Mouse (Mus musculus): ENCODE measurements at regions not wholly inside any gene's neighbourhood (a gene's known extent, or its start where the extent isn't known, plus 50 kb on each side); places are given as distances from the start of the nearest gene placed in this dataset.

GRCm38 (mm10) chr12:13100505-13101354 is 148.3 kb downstream of the Ddx1 start:
- peaks cover 9% of the 10 kb centered on the region; the same call in 1 of the 2 replicates for H3K9me3 ChIP-seq (ENCODE audit: control insufficient read depth, low read length)
- H3K27ac ChIP-seq (replicated peaks in 1 of 2; ENCODE audit: control insufficient read depth in 1 of 2, insufficient read depth in 1 of 2, low read depth in 2 of 2, low read length in 2 of 2): no peak overlapping the region
- no peak overlapping the region for H3K4me2 ChIP-seq (ENCODE audit: low read length)
- H3K27me3 ChIP-seq (ENCODE audit: control insufficient read depth, insufficient read depth, low read length): no peaks in the 10 kb centered on the region
- H3K4me1 ChIP-seq (ENCODE audit: control insufficient read depth in 2 of 2, insufficient read depth in 2 of 2, low read length in 2 of 2): peaks cover 7 to 10% of the 10 kb centered on the region in 2 experiments
- H3K9ac ChIP-seq (ENCODE audit: low read length): no peak overlapping the region
- no peak for ATAC-seq (ENCODE audit: insufficient number of reproducible peaks, insufficient read depth, low FRiP score, low read depth)
- no peak overlapping the region for H3K4me3 ChIP-seq (ENCODE audit: control insufficient read depth in 1 of 2, insufficient read depth in 1 of 2, low read depth in 1 of 2, low read length in 2 of 2)
- 52% methylated on average over 12 of the region's 12 CpGs for WGBS
- no peaks in the 10 kb centered on the region for H3K36me3 ChIP-seq (ENCODE audit: control insufficient read depth, insufficient read depth, low read length)

GRCm38 (mm10) chr12:13094111-13094851 is 152.6 kb upstream of the Mycn start:
- Histone ChIP-seq H3K27me3 (ENCODE audit: control insufficient read depth, insufficient read depth, low read length) (no peaks in the 10 kb centered on the region), H3K9me3 (ENCODE audit: control insufficient read depth, low read length) (0 out of 2 replicates have a peak, but pooled peaks cover 4% of the 10 kb centered on the region), H3K36me3 (ENCODE audit: control insufficient read depth, insufficient read depth, low read length) (no peaks in the 10 kb centered on the region), H3K4me3 (ENCODE audit: control insufficient read depth in 1 of 2, insufficient read depth in 1 of 2, low read depth in 1 of 2, low read length in 2 of 2) (no peak overlapping the region), H3K4me1 (ENCODE audit: control insufficient read depth in 2 of 2, insufficient read depth in 2 of 2, low read length in 2 of 2) (0 out of 4 replicates have a peak, but pooled peaks cover 0 to 3% of the 10 kb centered on the region in 2 experiments), H3K4me2 (ENCODE audit: low read length) (no peak overlapping the region), H3K27ac (replicated peaks in 1 of 2; ENCODE audit: control insufficient read depth in 1 of 2, insufficient read depth in 1 of 2, low read depth in 2 of 2, low read length in 2 of 2) (no peak overlapping the region), H3K9ac (ENCODE audit: low read length) (no peak overlapping the region)
- WGBS: 44% methylated on average over 9 of the region's 9 CpGs
- no peak for ATAC-seq (ENCODE audit: insufficient number of reproducible peaks, insufficient read depth, low FRiP score, low read depth)

GRCm38 (mm10) chr12:13085951-13086350 is 144.2 kb upstream of the Mycn start:
- Histone ChIP-seq H3K4me1 (ENCODE audit: control insufficient read depth in 2 of 2, insufficient read depth in 2 of 2, low read length in 2 of 2) (peaks cover 0 to 5% of the 10 kb centered on the region in 2 experiments; a peak in 1 of 4 replicates), H3K9ac (ENCODE audit: low read length) (no peak overlapping the region), H3K4me2 (ENCODE audit: low read length) (no peak overlapping the region), H3K9me3 (ENCODE audit: control insufficient read depth, low read length) (no peaks in the 10 kb centered on the region), H3K27ac (replicated peaks in 1 of 2; ENCODE audit: control insufficient read depth in 1 of 2, insufficient read depth in 1 of 2, low read depth in 2 of 2, low read length in 2 of 2) (no peak overlapping the region), H3K27me3 (ENCODE audit: control insufficient read depth, insufficient read depth, low read length) (no peaks in the 10 kb centered on the region), H3K4me3 (ENCODE audit: control insufficient read depth in 1 of 2, insufficient read depth in 1 of 2, low read depth in 1 of 2, low read length in 2 of 2) (no peak overlapping the region), H3K36me3 (ENCODE audit: control insufficient read depth, insufficient read depth, low read length) (no peaks in the 10 kb centered on the region)
- WGBS: 84% methylated on average over 9 of the region's 9 CpGs
- ATAC-seq (ENCODE audit: insufficient number of reproducible peaks, insufficient read depth, low FRiP score, low read depth): no peak

GRCm38 (mm10) chr12:13085484-13085883 is 143.8 kb upstream of the Mycn start:
- H3K4me1 ChIP-seq (ENCODE audit: control insufficient read depth in 2 of 2, insufficient read depth in 2 of 2, low read length in 2 of 2): peaks cover 0 to 5% of the 10 kb centered on the region in 2 experiments; a peak in 1 of 4 replicates
- no peak overlapping the region for H3K9ac ChIP-seq (ENCODE audit: low read length)
- H3K4me3 ChIP-seq (ENCODE audit: control insufficient read depth in 1 of 2, insufficient read depth in 1 of 2, low read depth in 1 of 2, low read length in 2 of 2): no peak overlapping the region
- no peak overlapping the region for H3K4me2 ChIP-seq (ENCODE audit: low read length)
- 94% methylated on average over 6 of the region's 6 CpGs for WGBS
- no peaks in the 10 kb centered on the region; the same call in 1 of the 2 replicates for H3K27me3 ChIP-seq (ENCODE audit: control insufficient read depth, insufficient read depth, low read length)
- no peak overlapping the region for H3K27ac ChIP-seq (replicated peaks in 1 of 2; ENCODE audit: control insufficient read depth in 1 of 2, insufficient read depth in 1 of 2, low read depth in 2 of 2, low read length in 2 of 2)
- no peaks in the 10 kb centered on the region for H3K36me3 ChIP-seq (ENCODE audit: control insufficient read depth, insufficient read depth, low read length)
- no peak for ATAC-seq (ENCODE audit: insufficient number of reproducible peaks, insufficient read depth, low FRiP score, low read depth)
- H3K9me3 ChIP-seq (ENCODE audit: control insufficient read depth, low read length): no peaks in the 10 kb centered on the region

GRCm38 (mm10) chr12:13083337-13084054 is 141.8 kb upstream of the Mycn start:
- H3K4me2 ChIP-seq (ENCODE audit: low read length): no peak overlapping the region
- H3K4me3 ChIP-seq (ENCODE audit: control insufficient read depth in 1 of 2, insufficient read depth in 1 of 2, low read depth in 1 of 2, low read length in 2 of 2): no peak overlapping the region
- H3K4me1 ChIP-seq (ENCODE audit: control insufficient read depth in 2 of 2, insufficient read depth in 2 of 2, low read length in 2 of 2): peaks cover 0 to 5% of the 10 kb centered on the region in 2 experiments; a peak in 1 of 4 replicates
- H3K36me3 ChIP-seq (ENCODE audit: control insufficient read depth, insufficient read depth, low read length): no peaks in the 10 kb centered on the region
- no peak overlapping the region for H3K9ac ChIP-seq (ENCODE audit: low read length)
- no peaks in the 10 kb centered on the region for H3K9me3 ChIP-seq (ENCODE audit: control insufficient read depth, low read length)
- peak; percentile 89 for ATAC-seq (ENCODE audit: insufficient number of reproducible peaks, insufficient read depth, low FRiP score, low read depth)
- H3K27ac ChIP-seq (replicated peaks in 1 of 2; ENCODE audit: control insufficient read depth in 1 of 2, insufficient read depth in 1 of 2, low read depth in 2 of 2, low read length in 2 of 2): peak overlapping the region in 1 of 2 experiments; percentile 52; a peak in 1 of 4 replicates
- H3K27me3 ChIP-seq (ENCODE audit: control insufficient read depth, insufficient read depth, low read length): peaks cover 10% of the 10 kb centered on the region
- 23% methylated on average over 8 of the region's 8 CpGs for WGBS

GRCm38 (mm10) chr12:13080791-13081190 is 139.1 kb upstream of the Mycn start:
- Histone ChIP-seq H3K4me3 (ENCODE audit: control insufficient read depth in 1 of 2, insufficient read depth in 1 of 2, low read depth in 1 of 2, low read length in 2 of 2) (no peak overlapping the region), H3K4me1 (ENCODE audit: control insufficient read depth in 2 of 2, insufficient read depth in 2 of 2, low read length in 2 of 2) (peaks cover 6 to 16% of the 10 kb centered on the region in 2 experiments), H3K27ac (replicated peaks in 1 of 2; ENCODE audit: control insufficient read depth in 1 of 2, insufficient read depth in 1 of 2, low read depth in 2 of 2, low read length in 2 of 2) (no peak overlapping the region), H3K36me3 (ENCODE audit: control insufficient read depth, insufficient read depth, low read length) (no peaks in the 10 kb centered on the region), H3K27me3 (ENCODE audit: control insufficient read depth, insufficient read depth, low read length) (peaks cover 10% of the 10 kb centered on the region), H3K9me3 (ENCODE audit: control insufficient read depth, low read length) (no peaks in the 10 kb centered on the region), H3K4me2 (ENCODE audit: low read length) (no peak overlapping the region), H3K9ac (ENCODE audit: low read length) (no peak overlapping the region)
- 59% methylated on average over 5 of the region's 5 CpGs for WGBS
- no peak for ATAC-seq (ENCODE audit: insufficient number of reproducible peaks, insufficient read depth, low FRiP score, low read depth)

- H3K4me2 ChIP-seq (ENCODE audit: low read length): no peak overlapping the region
- ATAC-seq (ENCODE audit: insufficient number of reproducible peaks, insufficient read depth, low FRiP score, low read depth): no peak
- no peak overlapping the region for H3K9ac ChIP-seq (ENCODE audit: low read length)
- no peaks in the 10 kb centered on the region for H3K36me3 ChIP-seq (ENCODE audit: control insufficient read depth, insufficient read depth, low read length)
- peaks cover 10% of the 10 kb centered on the region for H3K27me3 ChIP-seq (ENCODE audit: control insufficient read depth, insufficient read depth, low read length)
- no peaks in the 10 kb centered on the region for H3K9me3 ChIP-seq (ENCODE audit: control insufficient read depth, low read length)
- H3K27ac ChIP-seq (replicated peaks in 1 of 2; ENCODE audit: control insufficient read depth in 1 of 2, insufficient read depth in 1 of 2, low read depth in 2 of 2, low read length in 2 of 2): no peak overlapping the region
- H3K4me3 ChIP-seq (ENCODE audit: control insufficient read depth in 1 of 2, insufficient read depth in 1 of 2, low read depth in 1 of 2, low read length in 2 of 2): no peak overlapping the region
- WGBS: 83% methylated on average over 3 of the region's 3 CpGs
- peaks cover 6 to 16% of the 10 kb centered on the region in 2 experiments for H3K4me1 ChIP-seq (ENCODE audit: control insufficient read depth in 2 of 2, insufficient read depth in 2 of 2, low read length in 2 of 2)
Observed at GRCm38 (mm10) chr12:13079832-13080231, 138.1 kb upstream of the Mycn start.

All from heart, embryonic 14.5 days (tissue).